Mouse (Mus musculus): ENCODE data around the gene Mapk9.

- peak; percentile 86 for TF ChIP-seq CTCF (IDR thresholded peaks at IDR 0.05; ENCODE audit: low read depth)
- no peak for TF ChIP-seq EP300 (IDR thresholded peaks at IDR 0.05; ENCODE audit: low read depth)
These were observed 1.6 kb upstream of the Mapk9 start for GRCm38 (mm10) chr11:49844969-49845368.

Measured in liver, embryonic 14.5 days (tissue).